Mouse (Mus musculus): ENCODE data around the gene Zfp664.

DNA sequence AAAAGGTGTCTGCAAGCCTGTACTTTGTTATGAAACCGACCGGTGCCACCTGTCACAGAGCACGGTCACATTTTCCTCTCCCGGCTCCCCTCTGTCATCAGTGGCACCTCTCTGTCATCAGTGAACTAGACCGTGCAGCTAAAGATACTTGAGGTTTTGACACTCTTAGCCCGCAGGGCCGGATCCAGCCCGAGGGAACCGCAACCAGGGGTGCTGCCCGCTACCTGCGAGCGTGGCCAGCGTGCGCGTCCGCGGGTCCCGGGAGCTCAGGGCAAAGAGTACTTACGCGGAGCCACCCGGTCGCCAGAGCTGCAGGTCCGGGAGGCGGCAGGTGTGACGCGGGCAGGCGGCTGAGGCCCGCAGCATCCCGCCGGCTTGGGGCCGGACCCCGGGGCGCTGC is 1.0 kb upstream of the Zfp664 start:
- TF ChIP-seq CTCF (IDR thresholded peaks at IDR 0.05; ENCODE audit: control insufficient read depth, insufficient read depth, insufficient read length) (no peak), MYOD1 (IDR thresholded peaks at IDR 0.05; ENCODE audit: control insufficient read depth, insufficient read length, low read depth) (no peak), USF1 (IDR thresholded peaks at IDR 0.05; ENCODE audit: low read depth) (no peak), CEBPB (IDR thresholded peaks at IDR 0.05; ENCODE audit: low read depth) (no peak), MAX (IDR thresholded peaks at IDR 0.05) (no peak), MYOG (IDR thresholded peaks at IDR 0.05; ENCODE audit: control insufficient read depth, extremely low read depth, insufficient read length) (no peak), FOSL1 (IDR thresholded peaks at IDR 0.05; ENCODE audit: insufficient read depth, low read length, poor library complexity, severe bottlenecking) (no peak)
